Mouse (Mus musculus) neutrophil, adult 59 days (primary cell): ENCODE data around the gene Gpr82. TPM values are rescaled to one million over a fixed set of nuclear protein-coding genes. Genes with fewer than 3 reads are reported as not detected.

Source experiments
- total RNA-seq, 2 experiments: library from RNA; stranded (reverse); gene quantifications; 1 replicate in 1 of 2; 2 replicates in 1 of 2; pipeline ENCODE4 v1.2.4; 2023

The Gpr82 gene
- total RNA-seq, result not detected

GRCm38 (mm10) chrX:13661063-13661462 is at the start of gene Gpr82:
Gene Gpr82 (plus strand): TSS chrX:13661363.

GRCm38 (mm10) chrX:13631599-13632283 is 29.4 kb upstream of the Gpr82 start, which contains the start of gene Gpr34:
Gene Gpr34 (plus strand): TSS chrX:13632089.

Other genes with a start within 250 kb of the Gpr82 start
- gene Nyx, start 195.3 kb upstream of the Gpr82 start, total RNA-seq, result under 1 TPM; 0.07 TPM
- gene Gpr34, start 29.3 kb upstream of the Gpr82 start, total RNA-seq, result 1 to 10 TPM; 1.1 to 1.2 TPM
- gene Cask, start 190.0 kb downstream of the Gpr82 start, total RNA-seq, result 10 to 100 TPM; 70.6 to 87.2 TPM